Mouse (Mus musculus) liver, embryonic 11.5 days (tissue): ENCODE results near the gene Akt1s1. TPM values are rescaled to one million over a fixed set of nuclear protein-coding genes. Genes with fewer than 3 reads are reported as not detected.
"Not testable (repeated sequence)": the region's sequence is repeated elsewhere in the genome, so short reads cannot be mapped to it uniquely, and the experiment has no call there.

Source experiments
- ATAC-seq: fragments of 200-750 bp; cut with Nextera tagmentation; replicated peaks from 2 replicates; pipeline ENCODE4 v1.8.0; 2017; ENCODE audit warnings: moderate number of reproducible peaks, mild to moderate bottlenecking, moderate TSS enrichment, moderate library complexity; ENCODE audit not compliant: low FRiP score
- DNase-seq: peaks from one replicate; pipeline ENCODE4 v3.0.0-alpha.2; 2017; ENCODE audit warnings: low spot score
- H3K27ac ChIP-seq: fragments of 300-500 bp; sonication (generic); 2 replicates; pipeline ENCODE4 v1.5.1; 2014; ENCODE audit warnings: mild to moderate bottlenecking, low read depth, low read length, control low read depth
- H3K27me3 ChIP-seq: fragments of 300-500 bp; sonication (generic); replicated peaks from 2 replicates; pipeline ENCODE4 v1.6.1; 2014; ENCODE audit warnings: low read length, mixed read lengths; ENCODE audit not compliant: control insufficient read depth, insufficient read depth
- H3K36me3 ChIP-seq: fragments of 300-500 bp; sonication (generic); 2 replicates; pipeline ENCODE4 v1.6.1; 2014; ENCODE audit warnings: mild to moderate bottlenecking, low read length, moderate library complexity, mixed read lengths; ENCODE audit not compliant: control insufficient read depth, insufficient read depth
- H3K4me1 ChIP-seq: fragments of 300-500 bp; sonication (generic); replicated peaks from 2 replicates; pipeline ENCODE4 v1.6.1; 2014; ENCODE audit warnings: low read length, mixed read lengths; ENCODE audit not compliant: control insufficient read depth, insufficient read depth
- H3K4me2 ChIP-seq: fragments of 300-500 bp; sonication (generic); 2 replicates; pipeline ENCODE4 v1.6.1; 2014; ENCODE audit warnings: mild to moderate bottlenecking, control low read depth, moderate library complexity
- H3K4me3 ChIP-seq: fragments of 300-500 bp; sonication (generic); 2 replicates; pipeline ENCODE4 v1.5.1; 2014; ENCODE audit warnings: low read depth, low read length, control low read depth
- H3K9ac ChIP-seq: fragments of 300-500 bp; sonication (generic); 2 replicates; pipeline ENCODE4 v1.6.1; 2014; ENCODE audit warnings: low read depth, low read length, control low read depth
- H3K9me3 ChIP-seq: fragments of 300-500 bp; sonication (generic); 2 replicates; pipeline ENCODE4 v1.6.1; 2016; ENCODE audit warnings: low read length, inconsistent platforms, mixed read lengths; ENCODE audit not compliant: control insufficient read depth
- WGBS: fragments of 180-500 bp; shearing (Covaris S2); extraction: QIAGEN DNeasy Blood & Tissue Kit; methylation state at CpG from one replicate; pipeline ENCODE4 v1.1.7; 2014; 5-methylcytosine and 5-hydroxymethylcytosine counted together
- polyA plus RNA-seq: library from polyadenylated mRNA; unstranded; fragments of >200 nt; fragmentation: Nextera tagmentation; extraction: Ambion mirVana; gene quantifications from 2 replicates; pipeline ENCODE4 v1.2.1, GENCODE M21; 2014

Gene Akt1s1
- polyA plus RNA-seq, 1 experiment from 2014 or later: 53.9 TPM

- H3K9me3 ChIP-seq: no peaks in the 10 kb centered on the region
- WGBS: 78% methylated on average over 19 of the region's 19 CpGs
- H3K4me1 ChIP-seq: peaks cover 36% of the 10 kb centered on the region
- DNase-seq (no peak), ATAC-seq (no peak)
- no peak overlapping the region for H3K9ac ChIP-seq
- no peak overlapping the region for H3K27ac ChIP-seq
- H3K4me2 ChIP-seq: peak overlapping the region; percentile 91
- H3K27me3 ChIP-seq: no peaks in the 10 kb centered on the region
- H3K4me3 ChIP-seq: peak overlapping the region; percentile 94
- H3K36me3 ChIP-seq: peaks cover 35% of the 10 kb centered on the region
Observed at GRCm38 (mm10) chr7:44867010-44867702, 18.4 kb downstream of the Akt1s1 start.

GRCm38 (mm10) chr7:44867802-44868201, 19.0 kb downstream of the Akt1s1 start:
- 66% methylated on average over 9 of the region's 9 CpGs for WGBS
- Histone ChIP-seq H3K9ac (0 out of 2 replicates have a peak overlapping the region, but pooled peaks have one; percentile 97), H3K9me3 (no peaks in the 10 kb centered on the region), H3K4me1 (peaks cover 36% of the 10 kb centered on the region), H3K27me3 (no peaks in the 10 kb centered on the region), H3K27ac (no peak overlapping the region), H3K36me3 (peaks cover 30% of the 10 kb centered on the region), H3K4me2 (peak overlapping the region; percentile 91), H3K4me3 (peak overlapping the region; percentile 94)
- no peak for ATAC-seq
- no peak for DNase-seq

- DNase-seq: no peak
- H3K4me1 ChIP-seq: peaks cover 36% of the 10 kb centered on the region
- 14% methylated on average over 16 of the region's 16 CpGs for WGBS
- no peaks in the 10 kb centered on the region for H3K9me3 ChIP-seq
- peak overlapping the region; percentile 99; the same call in 1 of the 2 replicates for H3K27ac ChIP-seq
- H3K4me3 ChIP-seq: peak overlapping the region; percentile 94
- H3K27me3 ChIP-seq: no peaks in the 10 kb centered on the region
- H3K4me2 ChIP-seq: peak overlapping the region; percentile 91
- H3K36me3 ChIP-seq: peaks cover 24% of the 10 kb centered on the region
- peak overlapping the region; percentile 97 for H3K9ac ChIP-seq
- no peak for ATAC-seq
Observed at GRCm38 (mm10) chr7:44868465-44868864, 19.7 kb downstream of the Akt1s1 start.

GRCm38 (mm10) chr7:44868919-44869696, 20.3 kb downstream of the Akt1s1 start:
- Histone ChIP-seq H3K27ac (peak overlapping the region; percentile 99), H3K9me3 (no peaks in the 10 kb centered on the region), H3K4me1 (peaks cover 36% of the 10 kb centered on the region), H3K27me3 (no peaks in the 10 kb centered on the region), H3K9ac (peak overlapping the region; percentile 97), H3K4me2 (peak overlapping the region; percentile 91), H3K4me3 (peak overlapping the region; percentile 94), H3K36me3 (peaks cover 17% of the 10 kb centered on the region)
- ATAC-seq (peak; percentile 49), DNase-seq (peak; percentile 76)
- WGBS: under 1% methylated on average over 102 of the region's 108 CpGs

- Histone ChIP-seq H3K9me3 (no peaks in the 10 kb centered on the region), H3K36me3 (peaks cover 9% of the 10 kb centered on the region; the same call in 1 of the 2 replicates), H3K4me1 (peaks cover 36% of the 10 kb centered on the region), H3K4me2 (peak within 1 kb of the TSS; percentile 91), H3K9ac (peak within 1 kb of the TSS; percentile 97), H3K27ac (peak within 1 kb of the TSS; percentile 99), H3K27me3 (no peaks in the 10 kb centered on the region), H3K4me3 (peak within 1 kb of the TSS; percentile 94)
- ATAC-seq: peak; percentile 87
- 10% methylated on average over 29 of the region's 29 CpGs for WGBS
- DNase-seq: peak; percentile 87
Observed at GRCm38 (mm10) chr7:44869697-44870528, 21.1 kb downstream of the Akt1s1 start, which contains the start of gene Ptov1. Gene Ptov1 (minus strand): TSS chr7:44869788.

GRCm38 (mm10) chr7:44870614-44871013, 21.8 kb downstream of the Akt1s1 start:
- H3K36me3 ChIP-seq: peaks cover 3% of the 10 kb centered on the region; the same call in 1 of the 2 replicates
- peak overlapping the region; percentile 97 for H3K9ac ChIP-seq
- H3K4me1 ChIP-seq: peaks cover 34% of the 10 kb centered on the region
- no peak for DNase-seq
- 80% methylated on average over 6 of the region's 6 CpGs for WGBS
- peak overlapping the region; percentile 91 for H3K4me2 ChIP-seq
- H3K4me3 ChIP-seq: peak overlapping the region; percentile 94
- H3K27me3 ChIP-seq: no peaks in the 10 kb centered on the region
- peak overlapping the region; percentile 99 for H3K27ac ChIP-seq
- no peak for ATAC-seq
- no peaks in the 10 kb centered on the region for H3K9me3 ChIP-seq

- Histone ChIP-seq H3K36me3 (peaks cover under 1% of the 10 kb centered on the region; the same call in 1 of the 2 replicates), H3K27ac (no peak overlapping the region), H3K27me3 (no peaks in the 10 kb centered on the region), H3K4me3 (no peak overlapping the region), H3K9ac (no peak overlapping the region), H3K9me3 (no peaks in the 10 kb centered on the region), H3K4me1 (peaks cover 29% of the 10 kb centered on the region), H3K4me2 (no peak overlapping the region)
- DNase-seq (no peak), ATAC-seq (no peak)
- 72% methylated on average over 1 of the region's 1 CpGs for WGBS
Observed at GRCm38 (mm10) chr7:44871181-44871580, 22.4 kb downstream of the Akt1s1 start.

GRCm38 (mm10) chr7:44871774-44872173, 23.0 kb downstream of the Akt1s1 start:
- ATAC-seq, H3K27ac ChIP-seq, H3K36me3 ChIP-seq, DNase-seq, H3K9ac ChIP-seq, H3K9me3 ChIP-seq, H3K4me3 ChIP-seq, H3K4me2 ChIP-seq, H3K27me3 ChIP-seq: not testable (repeated sequence)
- H3K4me1 ChIP-seq: peaks cover 23% of the 10 kb centered on the region
- 94% methylated on average over 2 of the region's 2 CpGs for WGBS
